Mouse (Mus musculus): ENCODE measurements around the gene Abtb2. TPM values are rescaled to one million over a fixed set of nuclear protein-coding genes. Genes with fewer than 3 reads are reported as not detected.

Abtb2 gene
- polyA plus RNA-seq, 1 experiment from 2014 or later: 20.2 TPM

DNA sequence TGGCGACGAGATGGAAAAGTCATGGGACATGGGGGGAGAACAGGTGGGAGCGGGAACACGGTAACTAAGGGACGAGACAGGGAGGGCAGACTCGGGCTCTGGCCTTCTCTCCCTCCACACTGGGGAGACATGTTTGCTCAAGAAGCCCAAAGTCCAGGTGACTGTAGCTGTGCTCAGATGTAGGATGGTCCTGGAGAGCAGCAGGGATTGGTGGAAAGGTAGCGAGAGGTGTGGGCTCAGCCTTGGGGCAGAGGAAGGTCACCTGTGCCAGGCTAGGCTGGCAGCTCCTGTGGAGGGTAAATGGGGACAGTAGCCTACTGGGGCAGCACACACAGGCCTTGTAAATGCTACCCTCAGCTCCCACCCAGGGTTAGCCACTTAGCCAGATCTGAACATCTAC, 147.7 kb downstream of the Abtb2 start:
- ATAC-seq (replicated peaks; ENCODE audit: insufficient number of reproducible peaks, insufficient read depth, low FRiP score, low read depth): no peak
- H3K27me3 ChIP-seq: no peaks in the 10 kb centered on the region
- no peak overlapping the region for H3K4me3 ChIP-seq
- no peak overlapping the region for H3K4me2 ChIP-seq
- no peak overlapping the region for H3K9ac ChIP-seq
- H3K9me3 ChIP-seq (replicated peaks): no peaks in the 10 kb centered on the region
- peaks cover 10% of the 10 kb centered on the region for H3K4me1 ChIP-seq (replicated peaks)
- no peak overlapping the region for H3K27ac ChIP-seq
- WGBS: 87% methylated on average over 7 of the region's 7 CpGs
- H3K36me3 ChIP-seq: peaks cover 74% of the 10 kb centered on the region

- Histone ChIP-seq H3K4me3 (no peak overlapping the region), H3K4me2 (no peak overlapping the region), H3K27me3 (no peaks in the 10 kb centered on the region), H3K9ac (no peak overlapping the region), H3K27ac (no peak overlapping the region), H3K9me3 (replicated peaks) (no peaks in the 10 kb centered on the region), H3K4me1 (replicated peaks) (peaks cover 10% of the 10 kb centered on the region), H3K36me3 (peaks cover 68% of the 10 kb centered on the region)
- whole genome bisulfite sequencing: 68% methylated on average over 4 of the region's 4 CpGs
- ATAC-seq (replicated peaks; ENCODE audit: insufficient number of reproducible peaks, insufficient read depth, low FRiP score, low read depth): no peak
Observed at GRCm38 (mm10) chr2:103714412-103714811, 148.3 kb downstream of the Abtb2 start.

GRCm38 (mm10) chr2:103718594-103719291, 152.6 kb downstream of the Abtb2 start:
- H3K27me3 ChIP-seq: no peaks in the 10 kb centered on the region
- no peak overlapping the region for H3K4me2 ChIP-seq
- peaks cover 54% of the 10 kb centered on the region for H3K36me3 ChIP-seq
- H3K9ac ChIP-seq: no peak overlapping the region
- H3K9me3 ChIP-seq (replicated peaks): no peaks in the 10 kb centered on the region
- no peak overlapping the region for H3K27ac ChIP-seq
- no peak overlapping the region for H3K4me3 ChIP-seq
- peaks cover 10% of the 10 kb centered on the region for H3K4me1 ChIP-seq (replicated peaks)
- peak; percentile 58 for ATAC-seq (replicated peaks; ENCODE audit: insufficient number of reproducible peaks, insufficient read depth, low FRiP score, low read depth)
- WGBS: 60% methylated on average over 8 of the region's 8 CpGs

DNA sequence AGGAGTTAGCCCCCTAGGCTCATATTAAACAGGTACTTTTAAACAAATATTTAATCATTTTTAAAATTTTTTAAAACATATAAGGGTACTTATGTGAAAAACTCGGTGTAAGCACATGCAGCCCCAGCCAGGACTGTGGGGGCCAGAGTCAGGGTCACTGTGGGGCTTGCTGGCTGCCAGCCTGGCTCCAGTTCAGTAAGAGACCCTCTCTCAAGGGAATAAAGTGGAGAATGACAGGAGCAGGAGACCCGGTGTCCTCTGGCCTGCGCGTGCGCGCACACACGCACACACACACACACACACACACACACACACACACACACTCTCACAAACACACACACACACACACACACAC, 153.2 kb downstream of the Abtb2 start:
- H3K27me3 ChIP-seq: no peaks in the 10 kb centered on the region
- peaks cover 10% of the 10 kb centered on the region for H3K4me1 ChIP-seq (replicated peaks)
- no peak for ATAC-seq (replicated peaks; ENCODE audit: insufficient number of reproducible peaks, insufficient read depth, low FRiP score, low read depth)
- no peak overlapping the region for H3K9ac ChIP-seq
- no peak overlapping the region for H3K4me3 ChIP-seq
- peaks cover 60% of the 10 kb centered on the region for H3K36me3 ChIP-seq
- H3K9me3 ChIP-seq (replicated peaks): no peaks in the 10 kb centered on the region
- 89% methylated on average over 6 of the region's 7 CpGs for WGBS
- no peak overlapping the region for H3K27ac ChIP-seq
- H3K4me2 ChIP-seq: no peak overlapping the region

GRCm38 (mm10) chr2:103724521-103724920, 158.4 kb downstream of the Abtb2 start:
- Histone ChIP-seq H3K9ac (no peak overlapping the region), H3K27me3 (no peaks in the 10 kb centered on the region), H3K36me3 (peaks cover 56% of the 10 kb centered on the region), H3K27ac (no peak overlapping the region), H3K4me1 (replicated peaks) (no peaks in the 10 kb centered on the region), H3K9me3 (replicated peaks) (no peaks in the 10 kb centered on the region), H3K4me2 (no peak overlapping the region), H3K4me3 (no peak overlapping the region)
- ATAC-seq (replicated peaks; ENCODE audit: insufficient number of reproducible peaks, insufficient read depth, low FRiP score, low read depth): no peak
- 73% methylated on average over 2 of the region's 2 CpGs for WGBS

DNA sequence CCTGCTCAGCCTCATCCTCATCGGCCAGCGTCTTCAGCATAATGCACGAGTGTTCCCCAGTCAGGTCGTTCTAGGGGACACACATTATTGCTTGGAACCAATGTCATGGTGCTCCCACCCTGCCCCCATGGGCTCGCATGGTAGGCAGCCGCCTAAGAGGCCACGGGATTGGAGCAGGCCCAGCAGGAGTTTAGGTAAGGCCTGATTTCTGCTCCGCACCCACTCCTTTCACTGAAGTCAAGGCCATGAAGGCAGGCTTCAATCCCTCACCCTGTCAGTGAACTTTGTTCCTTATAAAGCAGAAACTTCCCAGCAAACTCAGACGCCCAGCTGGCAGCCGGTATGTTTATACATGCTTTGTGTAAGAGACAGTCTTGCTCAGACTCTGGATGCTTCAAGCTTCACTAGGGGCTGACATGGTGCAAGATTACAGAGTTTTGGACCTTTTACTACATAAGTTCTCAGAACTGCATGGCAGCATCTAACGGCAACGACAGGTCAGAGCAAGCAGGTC, 162.0 kb downstream of the Abtb2 start:
- no peak overlapping the region for H3K27ac ChIP-seq
- WGBS: 83% methylated on average over 12 of the region's 12 CpGs
- H3K9me3 ChIP-seq (replicated peaks): no peaks in the 10 kb centered on the region
- no peak for ATAC-seq (replicated peaks; ENCODE audit: insufficient number of reproducible peaks, insufficient read depth, low FRiP score, low read depth)
- H3K36me3 ChIP-seq: peaks cover 48% of the 10 kb centered on the region
- H3K4me3 ChIP-seq: no peak overlapping the region
- H3K4me1 ChIP-seq (replicated peaks): no peaks in the 10 kb centered on the region
- H3K9ac ChIP-seq: no peak overlapping the region
- H3K27me3 ChIP-seq: no peaks in the 10 kb centered on the region
- H3K4me2 ChIP-seq: no peak overlapping the region

DNA sequence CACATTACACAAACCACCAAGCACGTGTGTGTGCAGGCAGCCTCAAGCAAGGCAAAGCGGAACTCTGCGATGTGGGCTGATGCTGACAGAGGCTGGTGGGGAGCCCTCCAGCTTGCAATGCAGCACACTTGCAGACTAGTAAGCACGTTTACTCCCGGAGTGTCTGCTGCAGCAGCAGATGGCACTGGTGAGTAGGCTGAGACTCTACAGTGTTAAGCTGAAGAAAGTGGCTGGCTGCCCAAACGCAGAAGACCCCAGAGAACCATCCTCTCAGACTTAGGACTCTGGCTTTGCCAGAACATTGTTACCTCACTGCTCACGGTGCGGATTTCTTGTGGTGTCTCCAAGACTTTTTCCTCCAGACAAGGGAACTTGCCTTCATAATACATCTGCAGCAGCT, 164.9 kb downstream of the Abtb2 start:
- no peak overlapping the region for H3K27ac ChIP-seq
- WGBS: 79% methylated on average over 8 of the region's 8 CpGs
- no peaks in the 10 kb centered on the region for H3K27me3 ChIP-seq
- no peak overlapping the region for H3K4me2 ChIP-seq
- H3K4me3 ChIP-seq: no peak overlapping the region
- no peaks in the 10 kb centered on the region for H3K9me3 ChIP-seq (replicated peaks)
- H3K36me3 ChIP-seq: peaks cover 48% of the 10 kb centered on the region
- ATAC-seq (replicated peaks; ENCODE audit: insufficient number of reproducible peaks, insufficient read depth, low FRiP score, low read depth): no peak
- H3K4me1 ChIP-seq (replicated peaks): no peaks in the 10 kb centered on the region
- no peak overlapping the region for H3K9ac ChIP-seq

DNA sequence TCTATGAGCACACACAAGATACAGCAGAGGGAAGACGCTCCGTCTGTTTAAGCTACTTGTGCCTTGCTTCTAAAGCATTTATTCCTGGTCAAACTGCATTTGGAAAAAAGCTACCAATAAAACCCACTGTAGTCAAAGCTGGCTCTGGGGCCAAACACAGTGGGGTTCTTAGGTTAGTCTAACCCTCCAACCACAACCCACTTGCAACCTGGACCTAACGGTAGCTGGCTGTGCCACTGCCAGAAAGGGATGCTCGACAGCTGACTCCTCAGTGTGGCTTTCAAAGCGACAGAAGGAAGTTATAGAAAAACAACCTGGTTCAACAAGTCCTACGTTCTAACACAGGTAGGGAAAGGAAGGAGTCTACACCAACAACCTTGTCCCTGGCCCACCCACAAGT, 165.3 kb downstream of the Abtb2 start:
- 91% methylated on average over 6 of the region's 6 CpGs for WGBS
- H3K27me3 ChIP-seq: no peaks in the 10 kb centered on the region

GRCm38 (mm10) chr2:103742821-103743220, 176.7 kb downstream of the Abtb2 start:
- Histone ChIP-seq H3K4me3 (no peak overlapping the region), H3K27me3 (no peaks in the 10 kb centered on the region), H3K27ac (no peak overlapping the region), H3K9me3 (replicated peaks) (no peaks in the 10 kb centered on the region), H3K36me3 (peaks cover 27% of the 10 kb centered on the region), H3K4me1 (replicated peaks) (no peaks in the 10 kb centered on the region), H3K4me2 (no peak overlapping the region), H3K9ac (no peak overlapping the region)
- ATAC-seq (replicated peaks; ENCODE audit: insufficient number of reproducible peaks, insufficient read depth, low FRiP score, low read depth): no peak
- WGBS: 96% methylated on average over 6 of the region's 6 CpGs

More for the DNA sequence above, 165.3 kb downstream of the Abtb2 start:
- Histone ChIP-seq H3K9ac (no peak overlapping the region), H3K27ac (no peak overlapping the region), H3K4me1 (replicated peaks) (no peaks in the 10 kb centered on the region), H3K4me3 (no peak overlapping the region), H3K4me2 (no peak overlapping the region), H3K36me3 (peaks cover 46% of the 10 kb centered on the region), H3K9me3 (replicated peaks) (no peaks in the 10 kb centered on the region)
- ATAC-seq (replicated peaks; ENCODE audit: insufficient number of reproducible peaks, insufficient read depth, low FRiP score, low read depth): no peak

DNA sequence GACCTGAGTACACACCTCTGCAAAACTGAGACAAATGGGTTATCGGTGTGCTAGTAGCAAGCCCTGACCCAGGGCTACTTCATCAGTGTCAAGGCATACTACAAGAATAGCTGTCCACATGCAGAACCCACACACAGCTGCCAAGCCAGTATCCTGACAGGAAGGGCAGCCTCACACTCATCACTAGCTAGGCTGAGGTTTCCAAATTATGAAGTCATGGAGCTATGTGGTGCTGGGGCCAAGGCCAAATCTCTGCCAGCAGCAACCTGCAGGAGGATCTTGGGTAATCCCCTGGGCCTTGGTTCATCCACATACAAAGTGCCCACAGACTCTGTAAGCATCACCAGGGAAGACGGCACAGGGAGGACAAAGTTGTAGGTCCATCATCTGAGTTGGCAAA, 177.4 kb downstream of the Abtb2 start:
- H3K27me3 ChIP-seq: no peaks in the 10 kb centered on the region
- 91% methylated on average over 2 of the region's 2 CpGs for WGBS

GRCm38 (mm10) chr2:103743988-103744387, 177.9 kb downstream of the Abtb2 start:
- ATAC-seq (replicated peaks; ENCODE audit: insufficient number of reproducible peaks, insufficient read depth, low FRiP score, low read depth): no peak
- no peaks in the 10 kb centered on the region for H3K9me3 ChIP-seq (replicated peaks)
- H3K36me3 ChIP-seq: peaks cover 23% of the 10 kb centered on the region
- WGBS: 76% methylated on average over 7 of the region's 7 CpGs
- no peak overlapping the region for H3K27ac ChIP-seq
- no peak overlapping the region for H3K9ac ChIP-seq
- H3K27me3 ChIP-seq: no peaks in the 10 kb centered on the region
- no peak overlapping the region for H3K4me3 ChIP-seq
- no peaks in the 10 kb centered on the region for H3K4me1 ChIP-seq (replicated peaks)
- no peak overlapping the region for H3K4me2 ChIP-seq

More for the DNA sequence above, 177.4 kb downstream of the Abtb2 start:
- H3K4me2 ChIP-seq: no peak overlapping the region
- no peak overlapping the region for H3K9ac ChIP-seq
- no peak overlapping the region for H3K4me3 ChIP-seq
- H3K4me1 ChIP-seq (replicated peaks): no peaks in the 10 kb centered on the region
- H3K9me3 ChIP-seq (replicated peaks): no peaks in the 10 kb centered on the region
- H3K27ac ChIP-seq: no peak overlapping the region
- H3K36me3 ChIP-seq: peaks cover 28% of the 10 kb centered on the region
- ATAC-seq (replicated peaks; ENCODE audit: insufficient number of reproducible peaks, insufficient read depth, low FRiP score, low read depth): no peak

- Histone ChIP-seq H3K9me3 (replicated peaks) (no peaks in the 10 kb centered on the region), H3K4me1 (replicated peaks) (no peaks in the 10 kb centered on the region), H3K36me3 (peaks cover 24% of the 10 kb centered on the region), H3K27ac (no peak overlapping the region), H3K4me2 (no peak overlapping the region), H3K9ac (no peak overlapping the region), H3K27me3 (no peaks in the 10 kb centered on the region), H3K4me3 (no peak overlapping the region)
- WGBS: 82% methylated on average over 5 of the region's 5 CpGs
- no peak for ATAC-seq (replicated peaks; ENCODE audit: insufficient number of reproducible peaks, insufficient read depth, low FRiP score, low read depth)
Observed at GRCm38 (mm10) chr2:103745481-103745880, 179.4 kb downstream of the Abtb2 start.

Data from heart, embryonic 15.5 days (tissue).